Mouse (Mus musculus): ENCODE results near the gene Pax6.

DNA sequence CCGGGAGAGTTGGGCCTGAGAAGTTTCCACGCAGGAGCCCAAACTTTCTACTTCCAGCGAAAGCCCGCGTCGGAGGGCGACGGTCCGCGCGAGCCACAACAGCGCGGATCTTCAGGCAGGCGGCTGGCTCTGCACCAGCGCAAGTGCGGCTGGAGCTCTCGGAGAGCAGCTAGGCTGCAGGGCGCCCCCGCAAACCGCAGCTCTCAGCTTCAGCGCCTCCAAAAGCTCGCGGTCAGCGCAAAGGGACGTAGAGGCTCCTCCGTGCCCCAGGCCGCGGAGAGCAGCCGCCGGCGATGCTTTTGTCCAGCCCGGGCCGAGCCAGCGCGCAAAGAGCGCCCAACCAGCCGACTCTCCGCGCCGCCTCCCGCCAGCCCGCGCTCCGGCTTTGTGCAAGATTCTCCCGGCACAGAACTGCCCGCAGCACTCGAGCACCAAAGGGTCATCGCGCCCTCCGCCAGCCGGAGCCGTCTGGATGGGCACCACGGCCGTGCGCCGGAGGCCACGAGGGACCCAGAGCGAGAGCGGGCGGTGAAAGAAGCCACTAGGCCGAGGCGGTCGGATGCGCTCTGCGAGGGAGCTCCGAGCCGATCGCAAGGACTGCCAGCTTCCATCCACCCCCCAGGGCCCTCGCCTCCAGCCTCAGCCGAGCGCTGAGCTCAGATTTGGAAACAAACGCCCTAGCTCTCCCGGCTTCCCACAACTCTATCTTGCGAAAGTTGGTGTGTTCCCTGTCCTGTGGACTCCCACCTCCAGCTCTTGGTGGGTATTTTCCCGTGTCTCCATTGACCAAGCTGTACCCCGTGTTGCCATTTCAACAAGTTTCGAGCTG, 7.6 kb downstream of the Pax6 start:
- TF ChIP-seq CTCF (IDR thresholded peaks at IDR 0.05; ENCODE audit: low read depth), result no peak
- no peak for TF ChIP-seq EP300 (IDR thresholded peaks at IDR 0.05; ENCODE audit: low read depth)

Data from liver, embryonic 14.5 days (tissue).